Mouse (Mus musculus): Measurements from ENCODE around the gene Ccl26. TPM values are rescaled to one million over a fixed set of nuclear protein-coding genes. Genes with fewer than 3 reads are reported as not detected.

Ccl26 gene
- polyA plus RNA-seq, 1 experiment from 2014 or later, result not detected

- no peak within 1 kb of the TSS for H3K4me3 ChIP-seq (replicated peaks)
- no peaks in the 10 kb centered on the region for H3K27me3 ChIP-seq
- H3K4me2 ChIP-seq, result no peak within 1 kb of the TSS
- H3K36me3 ChIP-seq, result no peaks in the 10 kb centered on the region
- no peak within 1 kb of the TSS for H3K9ac ChIP-seq
- H3K27ac ChIP-seq, result no peak within 1 kb of the TSS
- DNase-seq, result no peak
- 18% methylated on average over 6 of the region's 6 CpGs for WGBS (ENCODE audit: insufficient replicate concordance)
- H3K9me3 ChIP-seq (replicated peaks), result no peaks in the 10 kb centered on the region
- H3K4me1 ChIP-seq (replicated peaks), result no peaks in the 10 kb centered on the region
- no peak for ATAC-seq (ENCODE audit: low read depth)
These were observed 9.6 kb upstream of the Ccl26 start, which contains the start of gene Ccl24 for GRCm38 (mm10) chr5:135573006-135573405. Gene Ccl24, minus strand, starts transcription at chr5:135573049.

- H3K4me3 ChIP-seq (replicated peaks), result no peak overlapping the region
- DNase-seq (no peak), ATAC-seq (ENCODE audit: low read depth) (no peak)
- 39% methylated on average over 6 of the region's 6 CpGs for WGBS (ENCODE audit: insufficient replicate concordance)
- H3K27ac ChIP-seq, result no peak overlapping the region
- H3K36me3 ChIP-seq, result no peaks in the 10 kb centered on the region
- H3K4me1 ChIP-seq (replicated peaks), result no peaks in the 10 kb centered on the region
- H3K27me3 ChIP-seq, result no peaks in the 10 kb centered on the region
- no peaks in the 10 kb centered on the region for H3K9me3 ChIP-seq (replicated peaks)
- no peak overlapping the region for H3K9ac ChIP-seq
- H3K4me2 ChIP-seq, result no peak overlapping the region
These were observed 5.3 kb upstream of the Ccl26 start for GRCm38 (mm10) chr5:135568698-135569097.

GRCm38 (mm10) chr5:135567556-135568265 is 4.3 kb upstream of the Ccl26 start:
- Histone ChIP-seq H3K27ac (no peak overlapping the region), H3K4me1 (replicated peaks) (no peaks in the 10 kb centered on the region), H3K9ac (no peak overlapping the region), H3K4me2 (no peak overlapping the region), H3K27me3 (no peaks in the 10 kb centered on the region), H3K4me3 (replicated peaks) (no peak overlapping the region), H3K9me3 (replicated peaks) (no peaks in the 10 kb centered on the region), H3K36me3 (no peaks in the 10 kb centered on the region)
- WGBS (ENCODE audit: insufficient replicate concordance), result 48% methylated on average over 6 of the region's 6 CpGs
- DNase-seq (no peak), ATAC-seq (ENCODE audit: low read depth) (no peak)

- no peak overlapping the region for H3K4me2 ChIP-seq
- no peak overlapping the region for H3K4me3 ChIP-seq (replicated peaks)
- 60% methylated on average over 3 of the region's 3 CpGs for WGBS (ENCODE audit: insufficient replicate concordance)
- DNase-seq (no peak), ATAC-seq (ENCODE audit: low read depth) (no peak)
- no peak overlapping the region for H3K9ac ChIP-seq
- H3K27me3 ChIP-seq, result no peaks in the 10 kb centered on the region
- no peak overlapping the region for H3K27ac ChIP-seq
- no peaks in the 10 kb centered on the region for H3K36me3 ChIP-seq
- H3K4me1 ChIP-seq (replicated peaks), result no peaks in the 10 kb centered on the region
- H3K9me3 ChIP-seq (replicated peaks), result no peaks in the 10 kb centered on the region
These were observed 5.7 kb downstream of the Ccl26 start for GRCm38 (mm10) chr5:135557671-135558070.

- no peaks in the 10 kb centered on the region for H3K27me3 ChIP-seq
- H3K27ac ChIP-seq, result no peak overlapping the region
- DNase-seq (no peak), ATAC-seq (ENCODE audit: low read depth) (no peak)
- WGBS (ENCODE audit: insufficient replicate concordance), result 46% methylated on average over 4 of the region's 4 CpGs
- no peak overlapping the region for H3K4me2 ChIP-seq
- no peaks in the 10 kb centered on the region for H3K4me1 ChIP-seq (replicated peaks)
- no peak overlapping the region for H3K4me3 ChIP-seq (replicated peaks)
- H3K9ac ChIP-seq, result no peak overlapping the region
- H3K36me3 ChIP-seq, result no peaks in the 10 kb centered on the region
- no peaks in the 10 kb centered on the region for H3K9me3 ChIP-seq (replicated peaks)
These were observed 6.3 kb downstream of the Ccl26 start for GRCm38 (mm10) chr5:135557051-135557450.

GRCm38 (mm10) chr5:135556259-135556658 is 7.1 kb downstream of the Ccl26 start:
- no peak overlapping the region for H3K4me3 ChIP-seq (replicated peaks)
- no peak for DNase-seq
- no peaks in the 10 kb centered on the region for H3K9me3 ChIP-seq (replicated peaks)
- H3K36me3 ChIP-seq, result no peaks in the 10 kb centered on the region
- H3K9ac ChIP-seq, result no peak overlapping the region
- no peaks in the 10 kb centered on the region for H3K4me1 ChIP-seq (replicated peaks)
- H3K27me3 ChIP-seq, result no peaks in the 10 kb centered on the region
- no peak for ATAC-seq (ENCODE audit: low read depth)
- no peak overlapping the region for H3K27ac ChIP-seq
- WGBS (ENCODE audit: insufficient replicate concordance), result 80% methylated on average over 3 of the region's 4 CpGs
- no peak overlapping the region for H3K4me2 ChIP-seq

- ATAC-seq (ENCODE audit: low read depth) (no peak), DNase-seq (no peak)
- no peaks in the 10 kb centered on the region for H3K4me1 ChIP-seq (replicated peaks)
- H3K36me3 ChIP-seq, result no peaks in the 10 kb centered on the region
- H3K4me3 ChIP-seq (replicated peaks), result no peak overlapping the region
- peaks cover 9% of the 10 kb centered on the region for H3K27me3 ChIP-seq
- H3K4me2 ChIP-seq, result no peak overlapping the region
- 34% methylated on average over 3 of the region's 3 CpGs for WGBS (ENCODE audit: insufficient replicate concordance)
- no peak overlapping the region for H3K9ac ChIP-seq
- no peaks in the 10 kb centered on the region for H3K9me3 ChIP-seq (replicated peaks)
- no peak overlapping the region for H3K27ac ChIP-seq
These were observed 11.8 kb downstream of the Ccl26 start for GRCm38 (mm10) chr5:135551591-135551990.

GRCm38 (mm10) chr5:135550910-135551309 is 12.5 kb downstream of the Ccl26 start:
- H3K9me3 ChIP-seq (replicated peaks), result no peaks in the 10 kb centered on the region
- H3K9ac ChIP-seq, result no peak overlapping the region
- no peak overlapping the region for H3K4me3 ChIP-seq (replicated peaks)
- H3K27me3 ChIP-seq, result peaks cover 15% of the 10 kb centered on the region
- 0 out of 2 replicates have a peak, but pooled peaks cover under 1% of the 10 kb centered on the region for H3K4me1 ChIP-seq (replicated peaks)
- no peak overlapping the region for H3K27ac ChIP-seq
- DNase-seq, result no peak
- 17% methylated on average over 3 of the region's 3 CpGs for whole genome bisulfite sequencing (ENCODE audit: insufficient replicate concordance)
- no peaks in the 10 kb centered on the region for H3K36me3 ChIP-seq
- no peak for ATAC-seq (ENCODE audit: low read depth)
- no peak overlapping the region for H3K4me2 ChIP-seq

GRCm38 (mm10) chr5:135547990-135548389 is 15.4 kb downstream of the Ccl26 start:
- no peak for ATAC-seq (ENCODE audit: low read depth)
- WGBS (ENCODE audit: insufficient replicate concordance), result 70% methylated on average over 2 of the region's 2 CpGs

GRCm38 (mm10) chr5:135544865-135545797 is 18.2 kb downstream of the Ccl26 start, which contains the start of gene Hip1:
Gene Hip1, minus strand, starts transcription at chr5:135545120.
- ATAC-seq (ENCODE audit: low read depth) (peak; percentile 97), DNase-seq (peak; percentile 90)
- H3K4me1 ChIP-seq (replicated peaks), result peaks cover 17% of the 10 kb centered on the region
- peaks cover 32% of the 10 kb centered on the region for H3K27me3 ChIP-seq
- H3K4me2 ChIP-seq, result peak within 1 kb of the TSS; percentile 80
- no peaks in the 10 kb centered on the region for H3K36me3 ChIP-seq
- no peak within 1 kb of the TSS for H3K27ac ChIP-seq
- peak within 1 kb of the TSS; percentile 55 for H3K9ac ChIP-seq
- no peaks in the 10 kb centered on the region for H3K9me3 ChIP-seq (replicated peaks)
- peak within 1 kb of the TSS; percentile 62 for H3K4me3 ChIP-seq (replicated peaks)
- WGBS (ENCODE audit: insufficient replicate concordance), result under 1% methylated on average over 46 of the region's 46 CpGs

More at GRCm38 (mm10) chr5:135547990-135548389, 15.4 kb downstream of the Ccl26 start:
- Histone ChIP-seq H3K27me3 (peaks cover 32% of the 10 kb centered on the region), H3K4me3 (replicated peaks) (no peak overlapping the region), H3K4me2 (no peak overlapping the region), H3K9me3 (replicated peaks) (no peaks in the 10 kb centered on the region), H3K36me3 (no peaks in the 10 kb centered on the region), H3K4me1 (replicated peaks) (peaks cover 17% of the 10 kb centered on the region), H3K27ac (no peak overlapping the region), H3K9ac (no peak overlapping the region)
- no peak for DNase-seq

GRCm38 (mm10) chr5:135544032-135544558 is 19.3 kb downstream of the Ccl26 start:
- WGBS (ENCODE audit: insufficient replicate concordance), result 13% methylated on average over 15 of the region's 15 CpGs

More at GRCm38 (mm10) chr5:135544032-135544558, 19.3 kb downstream of the Ccl26 start:
- ATAC-seq (ENCODE audit: low read depth) (no peak), DNase-seq (no peak)
- H3K9ac ChIP-seq, result 0 out of 2 replicates have a peak overlapping the region, but pooled peaks have one; percentile 55
- H3K36me3 ChIP-seq, result no peaks in the 10 kb centered on the region
- peaks cover 31% of the 10 kb centered on the region for H3K27me3 ChIP-seq
- H3K4me2 ChIP-seq, result peak overlapping the region; percentile 80
- no peaks in the 10 kb centered on the region for H3K9me3 ChIP-seq (replicated peaks)
- peak overlapping the region; percentile 62 for H3K4me3 ChIP-seq (replicated peaks)
- peaks cover 17% of the 10 kb centered on the region for H3K4me1 ChIP-seq (replicated peaks)
- no peak overlapping the region for H3K27ac ChIP-seq

Measured in liver, embryonic 13.5 days (tissue).